In genomic region chr6:85502103-85502910, GRCm38 (mm10) we compare ENCODE assay signal across 8 mouse cellular contexts. TPM values are rescaled to one million over a fixed set of nuclear protein-coding genes. Genes with fewer than 3 reads are reported as not detected.
DNase-seq lines count a peak whose midpoint lies in the region; ATAC-seq and TF ChIP-seq lines count a peak whose summit lies in the region.

No protein-coding gene starts in this region.

- peaks cover 11% of the 10 kb centered on the region for H3K27me3 ChIP-seq in heart, adult 2 months (ENCODE audit: control insufficient read depth, insufficient read depth, low read length)
- peaks cover 61% of the 10 kb centered on the region for H3K27me3 ChIP-seq in E14TG2a.4 (ENCODE audit: insufficient read depth, low read length)
- peaks cover 59% of the 10 kb centered on the region for H3K27me3 ChIP-seq in embryonic facial prominence, embryonic 10.5 days (replicated peaks; ENCODE audit: low read depth, poor library complexity, severe bottlenecking)
- 0 out of 2 replicates have a peak, but pooled peaks cover 4% of the 10 kb centered on the region for H3K27me3 ChIP-seq in neural tube, embryonic 15.5 days (replicated peaks)

- no peak for TF ChIP-seq CTCF in heart, adult 2 months (IDR thresholded peaks at IDR 0.05)
- no peak for TF ChIP-seq CTCF in E14TG2a.4 (conservative IDR thresholded peaks at IDR 0.05; ENCODE audit: low read length)

- H3K79me2 ChIP-seq in heart, adult 2 months (replicated peaks; ENCODE audit: control insufficient read depth, insufficient read depth, low read length), result no peaks in the 10 kb centered on the region

- TF ChIP-seq POLR2A in heart, adult 2 months (IDR thresholded peaks at IDR 0.05; ENCODE audit: insufficient read depth, low read depth, low read length), result no peak

- intact Hi-C loops in heart, adult 2 months (cut with DNase I), result no loop called here
- intact Hi-C loops in heart, postnatal 36 days (cut with DNase I), result no loop called here
- intact Hi-C loops in left cerebral cortex, postnatal 36 days (cut with DNase I), result loop anchor here (5.0 kb wide), 1 partner anchor 50 kb away; the partner anchor contains the start of genes Cct7 and Pradc1

- H3K4me1 ChIP-seq in heart, adult 2 months (ENCODE audit: control insufficient read depth, insufficient read depth, low read length), result no peaks in the 10 kb centered on the region
- peaks cover 20% of the 10 kb centered on the region for H3K4me1 ChIP-seq in E14TG2a.4 (replicated peaks; ENCODE audit: low read depth, low read length)
- peaks cover 21% of the 10 kb centered on the region for H3K4me1 ChIP-seq in embryonic facial prominence, embryonic 10.5 days
- peaks cover 24% of the 10 kb centered on the region for H3K4me1 ChIP-seq in neural tube, embryonic 15.5 days

- ATAC-seq in neural tube, embryonic 15.5 days (ENCODE audit: low FRiP score), result peak; percentile 80

- H3K4me2 ChIP-seq in neural tube, embryonic 15.5 days, result peak overlapping the region; percentile 71

- DNase-seq in heart, adult 2 months, result no peak
- no peak for DNase-seq in heart, postnatal 36 days
- DNase-seq in embryonic facial prominence, embryonic 10.5 days (ENCODE audit: low spot score), result peak; percentile 58
- peak; percentile 57 to 61 for DNase-seq in left cerebral cortex, postnatal 36 days (ENCODE audit: low spot score in 2 of 2)
- no peak for DNase-seq in urinary bladder, adult 2 months (ENCODE audit: low spot score)
- no peak for DNase-seq in thymus, postnatal 10 days (ENCODE audit: low spot score in 2 of 2)

- peak overlapping the region; percentile 27 for H3K4me3 ChIP-seq in heart, adult 2 months
- peak overlapping the region; percentile 92 for H3K4me3 ChIP-seq in E14TG2a.4 (replicated peaks; ENCODE audit: low read length)
- H3K4me3 ChIP-seq in embryonic facial prominence, embryonic 10.5 days, result peak overlapping the region; percentile 83
- peak overlapping the region; percentile 82 for H3K4me3 ChIP-seq in neural tube, embryonic 15.5 days (replicated peaks)

- no peak overlapping the region for H3K9ac ChIP-seq in heart, adult 2 months (ENCODE audit: low read depth, low read length)
- peak overlapping the region; percentile 86 for H3K9ac ChIP-seq in neural tube, embryonic 15.5 days (replicated peaks)

- no peaks in the 10 kb centered on the region for H3K36me3 ChIP-seq in heart, adult 2 months (ENCODE audit: control insufficient read depth, insufficient read depth, low read length)
- H3K36me3 ChIP-seq in E14TG2a.4 (ENCODE audit: insufficient read depth, low read length), result no peaks in the 10 kb centered on the region
- H3K36me3 ChIP-seq in embryonic facial prominence, embryonic 10.5 days (replicated peaks), result no peaks in the 10 kb centered on the region
- no peaks in the 10 kb centered on the region for H3K36me3 ChIP-seq in neural tube, embryonic 15.5 days

- TF ChIP-seq EP300 in heart, adult 2 months (IDR thresholded peaks at IDR 0.05; ENCODE audit: insufficient read depth, low read depth, low read length), result no peak

- H3K9me3 ChIP-seq in E14TG2a.4 (ENCODE audit: low read length), result no peaks in the 10 kb centered on the region
- no peaks in the 10 kb centered on the region for H3K9me3 ChIP-seq in embryonic facial prominence, embryonic 10.5 days
- no peaks in the 10 kb centered on the region for H3K9me3 ChIP-seq in neural tube, embryonic 15.5 days (replicated peaks)

- no peak overlapping the region for H3K27ac ChIP-seq in heart, adult 2 months
- H3K27ac ChIP-seq in embryonic facial prominence, embryonic 10.5 days (replicated peaks), result peak overlapping the region; percentile 80
- peak overlapping the region; percentile 87 for H3K27ac ChIP-seq in neural tube, embryonic 15.5 days (replicated peaks)

- WGBS in heart, adult 2 months, result 3% methylated on average over 37 of the region's 37 CpGs
- under 1% methylated on average over 37 of the region's 37 CpGs for WGBS in embryonic facial prominence, embryonic 10.5 days
- under 1% methylated on average over 37 of the region's 37 CpGs for WGBS in neural tube, embryonic 15.5 days

RNA-seq across cellular contexts. Expression of gene Fbxo41, which starts 0.5 kb away (rescaled TPM):
- total RNA-seq in heart, adult 2 months (2021), result under 1 TPM in 1 of 2 experiments, not detected in 1; 0.02 TPM
- polyA plus RNA-seq in heart, adult 2 months (2012; rRNA removed), result 0.02 and 0.03 TPM in 2 replicates
- not detected for total RNA-seq in heart, postnatal 36 days (2021)
- 0.30 and 0.46 TPM in 2 replicates for polyA plus RNA-seq in embryonic facial prominence, embryonic 10.5 days (2016; fragmentation: Nextera tagmentation; extraction: Ambion mirVana)
- total RNA-seq in left cerebral cortex, postnatal 36 days (2021), result 100 to 1,000 TPM; 106 to 110 TPM
- polyA plus RNA-seq in neural tube, embryonic 15.5 days (2015; fragmentation: Nextera tagmentation; extraction: Ambion mirVana), result 8.2 and 9.5 TPM in 2 replicates
- 2.2 TPM in 2 replicates for polyA plus RNA-seq in urinary bladder, adult 2 months (2012; rRNA removed)

RNA-seq across cellular contexts. Expression of gene Egr4, which starts 11.1 kb away (rescaled TPM):
- not detected for total RNA-seq in heart, adult 2 months (2021)
- polyA plus RNA-seq in heart, adult 2 months (2012; rRNA removed), result not detected in 2 replicates
- total RNA-seq in heart, postnatal 36 days (2021), result not detected
- polyA plus RNA-seq in embryonic facial prominence, embryonic 10.5 days (2016; fragmentation: Nextera tagmentation; extraction: Ambion mirVana), result not detected in 2 replicates
- 10 to 100 TPM; 37.5 to 60.8 TPM for total RNA-seq in left cerebral cortex, postnatal 36 days (2021)
- polyA plus RNA-seq in neural tube, embryonic 15.5 days (2015; fragmentation: Nextera tagmentation; extraction: Ambion mirVana), result 0.14 TPM in 1 of 2 replicates, not detected in the other
- polyA plus RNA-seq in urinary bladder, adult 2 months (2012; rRNA removed), result 0.03 TPM in 1 of 2 replicates, not detected in the other

RNA-seq across cellular contexts. Expression of gene Pradc1, which starts 50.5 kb away (rescaled TPM):
- 10 to 100 TPM in 1 of 2 experiments, 1 to 10 TPM in 1; 8.9 to 11.0 TPM for total RNA-seq in heart, adult 2 months (2021)
- 22.4 and 22.7 TPM in 2 replicates for polyA plus RNA-seq in heart, adult 2 months (2012; rRNA removed)
- 10 to 100 TPM; 10.7 to 14.7 TPM for total RNA-seq in heart, postnatal 36 days (2021)
- 29.1 and 30.4 TPM in 2 replicates for polyA plus RNA-seq in embryonic facial prominence, embryonic 10.5 days (2016; fragmentation: Nextera tagmentation; extraction: Ambion mirVana)
- 10 to 100 TPM; 24.6 to 31.4 TPM for total RNA-seq in left cerebral cortex, postnatal 36 days (2021)
- polyA plus RNA-seq in neural tube, embryonic 15.5 days (2015; fragmentation: Nextera tagmentation; extraction: Ambion mirVana), result 27.4 and 32.7 TPM in 2 replicates
- polyA plus RNA-seq in urinary bladder, adult 2 months (2012; rRNA removed), result 14.1 and 17.2 TPM in 2 replicates

RNA-seq across cellular contexts. Expression of gene Cct7, which starts 51.0 kb away (rescaled TPM):
- total RNA-seq in heart, adult 2 months (2021), result 100 to 1,000 TPM; 144 to 159 TPM
- polyA plus RNA-seq in heart, adult 2 months (2012; rRNA removed), result 83.7 and 133 TPM in 2 replicates
- 100 to 1,000 TPM; 151 TPM for total RNA-seq in heart, postnatal 36 days (2021)
- polyA plus RNA-seq in embryonic facial prominence, embryonic 10.5 days (2016; fragmentation: Nextera tagmentation; extraction: Ambion mirVana), result 784 and 818 TPM in 2 replicates
- total RNA-seq in left cerebral cortex, postnatal 36 days (2021), result 100 to 1,000 TPM; 203 to 224 TPM
- 559 and 582 TPM in 2 replicates for polyA plus RNA-seq in neural tube, embryonic 15.5 days (2015; fragmentation: Nextera tagmentation; extraction: Ambion mirVana)
- 154 and 155 TPM in 2 replicates for polyA plus RNA-seq in urinary bladder, adult 2 months (2012; rRNA removed)

Comparison
In these comparisons a context has a peak if more than half of its experiments do, and no peak if none do; other contexts are left out.
1. DNase-seq: peak in embryonic facial prominence, embryonic 10.5 days (single experiment) and left cerebral cortex, postnatal 36 days (2 of 2); none in heart, adult 2 months (0 of 2), heart, postnatal 36 days (0 of 2), urinary bladder, adult 2 months (single experiment) and thymus, postnatal 10 days (0 of 2).
2. H3K4me3 ChIP-seq: peak in every context shown above with its lines; median percentile 92 in E14TG2a.4; 83 in embryonic facial prominence, embryonic 10.5 days; 82 in neural tube, embryonic 15.5 days; 27 in heart, adult 2 months.